Mouse (Mus musculus) gastrocnemius, postnatal 14 days (tissue): Measurements from ENCODE around the gene Rxfp2. TPM values are rescaled to one million over a fixed set of nuclear protein-coding genes. Genes with fewer than 3 reads are reported as not detected.

Source experiments
- total RNA-seq, 2 experiments: library from RNA; stranded (reverse); gene quantifications; 2 replicates each; pipeline ENCODE4 v1.2.3; 2021

Rxfp2 gene
- total RNA-seq, 2 experiments from 2014 or later, result not detected

Other genes with a start within 250 kb of the Rxfp2 start
- gene Fry, start 100.0 kb downstream of the Rxfp2 start, total RNA-seq, result 10 to 100 TPM; 74.1 to 86.7 TPM